Mouse (Mus musculus) brain, embryonic 18.5 days (tissue): ENCODE measurements around the gene Nectin1.

Experiments
- DNase-seq: peaks from one replicate; pipeline ENCODE4 v3.0.0-alpha.2; 2012; ENCODE audit warnings: low read depth, low spot score

The Nectin1 gene

DNA sequence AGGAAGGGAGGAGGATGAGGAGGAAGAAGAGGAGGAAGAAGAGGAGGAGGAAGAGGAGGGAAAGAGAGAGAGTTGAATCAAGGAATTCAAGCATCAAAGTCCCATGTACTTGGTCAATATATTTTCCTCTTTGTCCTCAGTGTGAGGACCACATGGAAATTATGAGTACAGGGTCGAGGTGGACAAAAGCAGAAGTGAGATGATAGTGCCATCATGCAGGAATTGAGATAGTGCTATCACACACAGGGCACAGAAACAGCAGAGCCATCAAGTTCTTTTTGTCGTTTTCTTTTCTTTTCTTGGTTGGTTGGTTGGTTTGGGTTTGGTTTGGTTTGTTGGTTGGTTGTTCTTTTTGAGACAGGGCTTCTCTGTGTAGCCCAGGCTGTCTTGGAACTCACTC lies 2.5 kb upstream of the Nectin1 start:
- DNase-seq: no peak

GRCm38 (mm10) chr9:43742066-43742465 lies 1.7 kb upstream of the Nectin1 start:
- DNase-seq: no peak

DNA sequence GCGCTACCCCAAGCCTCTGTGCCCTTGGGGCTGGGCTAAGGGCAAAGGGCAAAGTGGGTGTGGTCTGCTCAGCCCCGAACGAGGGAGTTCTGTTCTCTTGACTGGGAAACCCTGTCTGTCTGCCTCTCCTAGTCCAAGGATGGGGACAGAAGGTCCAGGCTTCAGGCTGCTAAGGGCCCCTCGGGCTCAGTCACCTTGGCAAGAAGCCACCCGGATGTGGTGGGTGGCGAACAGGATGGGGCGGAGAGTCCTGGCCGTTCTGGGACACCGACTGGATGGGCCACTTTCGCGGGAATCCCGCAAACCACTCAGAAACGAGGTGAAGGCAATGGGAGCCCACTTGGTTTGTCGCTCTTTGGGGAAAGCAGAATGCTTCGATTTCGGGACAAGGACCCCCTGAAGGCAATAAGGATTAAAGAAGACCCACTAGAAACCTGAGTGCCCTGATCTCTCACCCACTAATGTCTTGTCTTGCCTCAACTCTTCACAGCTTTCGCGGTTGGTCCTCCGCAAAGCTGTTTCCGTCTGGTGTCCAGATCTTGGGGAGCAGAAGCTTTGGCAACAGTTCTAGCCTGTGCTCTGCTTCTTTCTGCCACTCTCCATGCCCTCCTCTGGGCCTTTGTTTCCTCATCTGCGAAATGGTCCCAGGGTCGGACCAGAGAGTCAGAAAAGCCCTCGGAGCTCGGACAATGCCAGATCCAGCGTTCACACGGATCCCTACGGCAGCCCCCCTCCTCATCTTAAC lies 710 bp upstream of the Nectin1 start:
- no peak for DNase-seq

DNA sequence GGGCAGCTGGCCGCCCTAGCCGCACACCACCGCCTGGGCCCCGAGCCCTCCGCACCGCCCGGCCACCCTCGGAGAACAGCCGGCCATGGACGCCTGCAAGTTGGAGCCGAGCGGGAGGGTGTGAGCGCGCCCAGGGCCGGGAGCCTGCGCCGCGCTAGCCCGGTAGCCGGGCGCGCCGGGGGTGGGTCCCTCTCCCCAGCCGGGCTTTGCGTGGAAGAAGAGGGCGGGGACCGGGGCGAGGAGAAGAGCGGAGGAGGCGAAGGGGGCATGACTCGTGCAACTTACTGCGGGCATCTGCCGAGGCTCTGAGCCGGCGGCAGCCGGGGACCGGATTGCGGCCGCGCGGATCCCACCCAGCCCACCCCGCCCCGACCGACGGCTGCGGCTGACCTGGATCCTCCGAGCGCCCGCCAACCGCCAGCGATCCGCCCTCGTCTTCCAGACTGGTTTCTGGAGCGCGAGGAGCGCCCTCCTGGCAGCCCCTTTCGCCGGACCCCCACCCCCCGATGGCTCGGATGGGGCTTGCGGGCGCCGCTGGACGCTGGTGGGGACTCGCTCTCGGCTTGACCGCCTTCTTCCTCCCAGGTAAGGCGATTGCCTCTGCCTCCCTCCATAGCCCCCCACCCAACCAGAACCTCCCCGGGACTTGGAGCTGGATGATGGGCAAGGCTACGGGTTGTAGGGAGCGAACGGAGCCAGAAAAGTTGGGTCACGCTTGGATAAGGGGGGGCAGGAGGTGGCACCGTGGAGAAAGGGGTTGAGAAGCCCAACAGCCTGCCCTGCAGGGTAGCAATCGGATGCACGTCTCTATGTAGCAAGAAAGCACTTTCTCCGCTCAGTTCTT lies 576 bp downstream of the Nectin1 start:
- DNase-seq: no peak

- no peak for DNase-seq
Observed at GRCm38 (mm10) chr9:43745051-43745792, 1.4 kb downstream of the Nectin1 start.

- DNase-seq: no peak
Observed at GRCm38 (mm10) chr9:43745951-43746703, 2.3 kb downstream of the Nectin1 start.

DNA sequence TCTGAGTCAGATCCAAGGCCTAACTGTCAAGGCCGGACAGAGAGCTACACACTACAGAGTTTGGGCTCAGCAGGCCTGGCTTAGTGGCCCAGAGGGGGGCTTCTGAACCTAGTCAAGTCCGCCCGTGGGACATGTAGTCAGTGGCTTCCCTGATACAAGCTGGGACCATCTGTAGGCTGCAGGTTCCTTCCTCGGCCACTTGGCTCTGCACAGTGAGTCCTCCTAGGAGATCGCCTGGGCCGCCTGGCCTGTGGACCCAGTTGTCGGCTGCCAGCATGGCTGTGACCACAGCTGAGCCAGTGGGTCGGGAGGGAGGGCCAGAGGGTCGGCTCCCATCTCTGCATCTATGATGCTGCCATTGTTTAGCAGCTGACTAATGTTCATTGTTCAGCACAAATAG lies 3.9 kb downstream of the Nectin1 start:
- DNase-seq: no peak

DNA sequence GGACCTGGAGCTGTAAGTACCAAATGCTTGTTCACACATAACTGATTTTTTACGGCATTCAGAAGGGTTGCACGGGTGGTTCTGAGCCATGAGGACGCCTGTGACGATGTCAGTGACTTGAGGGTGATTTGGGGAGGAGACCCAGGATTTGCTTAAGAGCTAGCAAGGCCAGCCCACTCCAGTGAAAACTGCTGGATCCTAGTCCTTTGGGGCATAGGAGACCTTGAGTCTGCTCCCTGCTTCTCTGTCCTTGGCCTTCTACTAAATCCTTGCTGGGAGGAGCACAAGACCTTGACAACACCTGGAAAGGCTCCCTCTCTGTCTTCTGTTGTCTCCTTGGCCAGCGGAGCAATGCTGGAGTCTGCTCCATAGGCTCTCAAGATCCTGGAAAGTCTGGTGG lies 4.7 kb downstream of the Nectin1 start:
- no peak for DNase-seq

DNA sequence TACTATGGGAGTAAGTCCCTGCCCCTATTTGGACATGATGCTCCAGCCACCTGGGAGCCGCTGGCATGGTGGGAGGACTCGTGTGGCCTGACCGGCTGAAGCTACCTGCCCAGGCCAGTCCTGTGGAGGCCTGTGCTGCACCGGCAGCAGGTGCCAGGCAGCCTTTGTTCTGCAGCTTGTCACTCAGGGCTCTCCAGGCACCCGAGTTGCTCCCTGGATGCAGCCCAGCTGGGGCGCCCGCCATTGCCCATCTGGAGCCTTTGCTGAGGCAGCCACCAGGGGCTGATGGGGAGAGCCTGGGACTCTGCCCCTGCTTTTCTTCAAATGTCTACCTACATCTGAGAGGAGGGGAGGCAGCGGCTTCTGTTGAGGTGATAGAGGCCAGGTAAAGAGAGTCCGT lies 6.3 kb downstream of the Nectin1 start:
- DNase-seq: no peak

- DNase-seq: no peak
Observed at GRCm38 (mm10) chr9:43751111-43751510, 7.3 kb downstream of the Nectin1 start.

- no peak for DNase-seq
Observed at GRCm38 (mm10) chr9:43753481-43753880, 9.7 kb downstream of the Nectin1 start.

- DNase-seq: no peak
Observed at GRCm38 (mm10) chr9:43754083-43754482, 10.3 kb downstream of the Nectin1 start.

DNA sequence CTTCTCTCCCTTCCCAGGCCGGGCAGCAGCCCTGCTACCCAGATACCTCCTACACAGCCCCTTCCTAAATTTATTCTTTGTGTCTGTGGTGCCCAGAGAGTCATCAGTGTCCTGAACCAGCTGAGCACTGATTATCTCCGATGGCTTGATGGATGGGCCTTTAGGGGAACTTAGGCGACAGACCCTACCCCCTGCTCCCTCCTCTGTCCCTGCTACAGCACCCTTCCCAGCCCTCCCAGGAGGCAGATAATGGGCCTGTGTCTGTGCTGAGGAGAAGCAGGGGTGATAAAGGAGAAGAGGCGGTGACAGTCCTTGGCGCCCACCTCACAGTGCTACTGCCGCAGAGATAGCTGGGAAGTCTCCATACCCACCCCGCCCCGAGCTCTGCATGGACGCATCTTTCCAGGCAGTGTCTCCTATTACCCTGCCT lies 11.0 kb downstream of the Nectin1 start:
- no peak for DNase-seq

- no peak for DNase-seq
Observed at GRCm38 (mm10) chr9:43755464-43755863, 11.7 kb downstream of the Nectin1 start.

GRCm38 (mm10) chr9:43755928-43756327 lies 12.1 kb downstream of the Nectin1 start:
- no peak for DNase-seq

DNA sequence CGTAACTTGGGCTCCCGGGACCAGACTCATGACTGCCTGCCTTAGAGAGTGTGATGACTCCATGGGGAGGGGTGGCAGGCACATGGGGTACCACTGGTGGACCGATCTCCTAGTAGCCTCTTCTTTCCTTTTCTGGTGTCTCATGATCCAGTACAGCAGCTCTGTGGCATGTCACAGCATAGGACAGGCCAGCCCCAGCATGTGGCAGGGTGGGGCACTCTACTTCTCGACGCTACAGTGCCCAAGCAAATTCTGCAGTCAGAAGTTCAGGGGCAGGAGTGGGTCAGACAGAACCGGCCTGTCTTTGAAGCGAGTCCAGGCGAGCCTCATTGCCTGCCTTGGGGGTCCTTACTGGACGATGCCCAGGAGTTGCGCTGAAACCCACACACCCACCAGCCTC lies 13.4 kb downstream of the Nectin1 start:
- no peak for DNase-seq

DNA sequence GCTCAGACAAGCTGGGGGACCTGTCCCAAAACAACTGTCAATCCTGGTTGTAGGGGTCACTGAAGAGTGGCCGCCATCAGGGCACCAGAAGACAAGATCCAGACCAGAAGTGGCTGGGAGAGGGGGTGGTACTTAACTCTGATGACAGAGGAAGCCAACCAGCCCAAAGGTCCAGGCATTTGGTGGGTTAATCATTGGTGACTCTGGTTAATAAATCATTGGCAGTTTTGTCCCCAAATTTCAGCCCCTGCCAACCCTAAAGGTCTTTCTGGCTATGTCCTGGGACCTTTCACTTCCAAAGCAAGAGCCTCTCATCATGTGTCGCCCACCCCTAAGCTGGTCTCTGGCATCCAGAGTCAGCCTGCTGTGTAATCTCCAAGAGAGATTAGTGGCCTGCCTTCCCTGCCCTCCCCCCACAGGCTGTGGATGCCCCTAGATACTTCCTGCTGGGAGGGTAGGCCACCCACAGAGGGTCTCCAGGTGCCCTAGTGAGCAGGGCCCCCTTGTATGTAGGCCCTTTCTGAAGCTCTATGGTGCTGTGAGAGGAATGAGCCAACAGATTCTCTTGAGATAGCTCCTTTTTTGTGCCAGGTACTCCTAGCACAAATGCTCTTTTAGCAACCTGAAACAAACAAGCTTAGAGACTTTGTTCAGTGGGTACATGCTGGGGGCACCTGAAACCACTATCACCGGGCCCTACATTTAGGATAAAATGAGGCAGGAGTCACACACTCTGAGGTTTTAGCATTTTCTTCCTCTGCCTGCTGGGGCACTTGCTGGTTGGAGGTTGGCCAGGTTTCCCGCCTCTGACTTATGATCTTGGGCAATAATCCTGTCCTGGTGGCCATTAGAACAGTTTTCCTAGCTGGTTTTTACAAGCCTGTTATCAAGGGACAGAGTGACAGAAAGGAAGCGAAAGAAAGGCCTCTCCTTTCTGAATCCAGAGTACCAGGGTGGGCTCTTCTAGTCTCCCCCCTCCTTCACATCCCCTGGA lies 14.5 kb downstream of the Nectin1 start:
- no peak for DNase-seq

DNA sequence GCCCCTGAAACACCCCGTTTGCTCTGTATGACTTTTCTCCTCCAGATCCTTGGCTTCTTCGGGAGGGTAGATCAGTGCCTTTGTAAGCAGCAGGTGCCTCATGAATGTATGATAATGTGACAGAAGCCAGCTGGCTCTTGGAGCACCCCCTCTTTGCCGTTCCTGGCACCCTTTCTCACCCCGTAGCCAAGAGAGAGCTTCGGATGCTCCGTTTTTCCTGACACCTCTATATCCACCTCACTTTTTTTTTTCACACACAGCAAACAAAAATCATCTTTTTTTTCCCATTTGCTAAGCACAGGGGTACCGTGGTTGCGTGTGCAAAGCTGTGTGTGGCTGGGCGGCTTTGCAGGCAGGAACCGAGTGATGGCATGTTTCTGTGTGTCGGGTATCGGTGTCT lies 16.3 kb downstream of the Nectin1 start:
- DNase-seq: no peak

DNA sequence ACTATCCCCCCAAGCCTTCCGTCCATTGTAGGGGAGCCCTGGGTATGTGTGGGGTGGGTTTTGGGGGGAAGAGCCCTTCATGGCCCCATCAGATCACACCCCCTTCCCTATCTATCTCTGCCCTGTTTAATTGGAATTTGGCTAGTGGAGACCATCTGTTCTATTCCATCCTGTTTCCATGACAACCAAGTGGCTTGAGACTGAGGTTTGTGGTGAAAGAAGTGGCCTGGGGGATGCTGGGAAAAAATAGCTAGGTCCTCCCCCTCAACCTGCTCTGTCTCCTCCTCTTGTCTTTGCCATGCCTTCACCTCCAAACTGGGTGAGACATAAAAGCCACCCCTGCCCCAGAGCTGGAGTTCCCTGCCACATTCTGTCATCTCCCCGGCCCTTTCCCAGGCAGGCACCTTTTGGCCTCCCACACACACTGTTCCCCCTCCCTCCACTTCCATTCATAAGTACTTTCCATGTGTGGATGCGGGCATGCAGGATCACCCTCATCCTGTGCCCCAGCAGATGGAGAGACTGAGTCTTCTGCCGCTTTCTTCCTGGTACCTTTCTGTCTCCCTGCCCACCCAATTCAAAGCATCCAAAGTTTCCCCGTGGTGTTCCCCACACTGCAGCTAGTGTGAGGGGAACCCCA lies 17.5 kb downstream of the Nectin1 start:
- DNase-seq: peak; percentile 79

DNA sequence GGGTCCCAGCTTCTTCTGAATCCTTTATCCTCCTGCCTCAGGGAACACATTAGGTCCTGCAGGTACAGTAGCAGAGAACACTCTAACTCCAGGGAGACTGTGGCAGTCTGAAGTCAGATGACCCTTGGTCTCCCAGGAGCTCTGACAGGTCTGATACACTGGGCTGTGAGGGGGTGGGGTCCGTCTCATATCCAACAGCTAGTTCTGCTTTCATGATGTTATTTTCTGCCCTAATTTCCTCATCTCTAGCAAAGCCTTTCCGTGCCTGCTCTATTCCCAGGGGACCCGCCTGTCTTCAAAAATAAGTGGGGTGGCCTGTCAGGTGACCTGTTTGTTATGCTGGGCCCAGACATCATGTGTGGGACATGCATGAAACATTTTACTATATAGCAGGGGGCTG lies 18.2 kb downstream of the Nectin1 start:
- DNase-seq: no peak
